Mouse (Mus musculus) CH12.LX (cell line): ENCODE data around the gene Nat8f6. TPM values are rescaled to one million over a fixed set of nuclear protein-coding genes. Genes with fewer than 3 reads are reported as not detected.

Source experiments
- DNase-seq: peaks from one replicate; pipeline ENCODE4 v3.0.0-alpha.2; 2013; ENCODE audit errors: extremely low read depth
- H3K27ac ChIP-seq: 2 replicates; pipeline ENCODE4 v1.5.1; 2012; ENCODE audit warnings: low read depth, mild to moderate bottlenecking, control low read depth, moderate library complexity; ENCODE audit not compliant: insufficient read depth
- H3K27me3 ChIP-seq: replicated peaks from 2 replicates; pipeline ENCODE3; 2012; ENCODE audit warnings: inconsistent platforms
- H3K36me3 ChIP-seq, 2 experiments: replicated peaks in 1 of 2; 2 replicates each; pipeline versions ENCODE3 to v1.6.1; 2012; ENCODE audit warnings: inconsistent platforms in 1 of 2, low read length in 1 of 2, mild to moderate bottlenecking in 1 of 2, mixed read lengths in 1 of 2, moderate library complexity in 1 of 2; ENCODE audit not compliant: control insufficient read depth in 1 of 2, insufficient read depth in 1 of 2
- H3K4me1 ChIP-seq, 2 experiments: 2 replicates each; pipeline ENCODE4 v1.6.1; 2012; ENCODE audit warnings: inconsistent platforms in 1 of 2, moderate library complexity in 1 of 2; ENCODE audit not compliant: insufficient read depth in 2 of 2, control insufficient read depth in 1 of 2
- H3K4me2 ChIP-seq: 2 replicates; pipeline ENCODE4 v1.6.1; 2012; ENCODE audit warnings: low read depth, mild to moderate bottlenecking, control low read depth; ENCODE audit not compliant: poor library complexity, insufficient read depth, severe bottlenecking
- H3K4me3 ChIP-seq, 3 experiments: fragments of 150-350 bp in 1 of 3; sonication (generic) in 1 of 3; replicated peaks in 1 of 3; 2 replicates each; pipeline versions ENCODE3 to v1.5.1; 2011 to 2012; ENCODE audit warnings: low read depth in 2 of 3, low read length in 2 of 3, mild to moderate bottlenecking in 2 of 3, moderate library complexity in 2 of 3, control low read depth in 1 of 3, improper control_type of control experiment in 1 of 3, inconsistent platforms in 1 of 3, mixed read lengths in 1 of 3; ENCODE audit not compliant: poor library complexity in 1 of 3
- H3K79me2 ChIP-seq: replicated peaks from 2 replicates; pipeline ENCODE4 v1.6.1; 2012; ENCODE audit warnings: mild to moderate bottlenecking, moderate library complexity; ENCODE audit not compliant: control insufficient read depth, poor library complexity, insufficient read depth, severe bottlenecking; ENCODE audit errors: extremely low read depth
- H3K9ac ChIP-seq: 2 replicates; pipeline ENCODE4 v1.6.1; 2012; ENCODE audit warnings: low read depth, mild to moderate bottlenecking, control low read depth, moderate library complexity; ENCODE audit not compliant: insufficient read depth
- H3K9me3 ChIP-seq: replicated peaks from 2 replicates; pipeline ENCODE3; 2012; ENCODE audit warnings: low read length, inconsistent platforms, mixed read lengths
- BHLHE40 ChIP-seq: IDR thresholded peaks from 2 replicates; pipeline ENCODE4 v1.6.1; 2011; ENCODE audit warnings: mild to moderate bottlenecking, low read depth, low read length, improper control_type of control experiment
- CHD1 ChIP-seq: IDR thresholded peaks from 2 replicates; pipeline ENCODE4 v1.6.1; 2012; ENCODE audit warnings: low read depth, low read length, improper control_type of control experiment, inconsistent platforms
- CHD2 ChIP-seq: IDR thresholded peaks from 2 replicates; pipeline ENCODE4 v1.6.1; 2011; ENCODE audit warnings: low read length, improper control_type of control experiment
- CTCF ChIP-seq, 2 experiments: IDR thresholded peaks in 1 of 2; conservative IDR thresholded peaks in 1 of 2; 2 replicates each; pipeline ENCODE4 v1.5.1; 2011 to 2012; ENCODE audit warnings: low read depth in 2 of 2, low read length in 2 of 2, improper control_type of control experiment in 1 of 2, inconsistent platforms in 1 of 2, mild to moderate bottlenecking in 1 of 2, moderate library complexity in 1 of 2
- E2F4 ChIP-seq: IDR thresholded peaks from 2 replicates; pipeline ENCODE4 v1.6.1; 2011; ENCODE audit warnings: low read depth, low read length, improper control_type of control experiment; ENCODE audit not compliant: insufficient replicate concordance
- EP300 ChIP-seq: IDR thresholded peaks from 2 replicates; pipeline ENCODE4 v1.6.1; 2011; ENCODE audit warnings: low read length, improper control_type of control experiment
- GABPA ChIP-seq: IDR thresholded peaks from 2 replicates; pipeline ENCODE4 v1.6.1; 2012; ENCODE audit warnings: low read depth, low read length, improper control_type of control experiment, inconsistent platforms; ENCODE audit not compliant: insufficient replicate concordance
- HCFC1 ChIP-seq: IDR thresholded peaks from 2 replicates; pipeline ENCODE4 v1.6.1; 2012; ENCODE audit warnings: low read depth, mild to moderate bottlenecking, inconsistent platforms, low read length, improper control_type of control experiment
- JUN ChIP-seq: IDR thresholded peaks from 2 replicates; pipeline ENCODE4 v1.6.1; 2011; ENCODE audit warnings: low read depth, mild to moderate bottlenecking, low read length, improper control_type of control experiment, moderate library complexity; ENCODE audit not compliant: insufficient read depth
- JUND ChIP-seq: conservative IDR thresholded peaks from 2 replicates; pipeline ENCODE4 v1.6.1; 2011; ENCODE audit warnings: low read depth, low read length, improper control_type of control experiment
- MAZ ChIP-seq: IDR thresholded peaks from 2 replicates; pipeline ENCODE4 v1.6.1; 2012; ENCODE audit warnings: low read depth, mild to moderate bottlenecking, inconsistent platforms, low read length, improper control_type of control experiment, moderate library complexity
- MEF2A ChIP-seq: IDR thresholded peaks from 2 replicates; pipeline ENCODE4 v1.6.1; 2014; ENCODE audit warnings: low read depth, mild to moderate bottlenecking, inconsistent platforms, low read length, improper control_type of control experiment, borderline replicate concordance
- MXI1 ChIP-seq: IDR thresholded peaks from 2 replicates; pipeline ENCODE4 v1.6.1; 2011; ENCODE audit warnings: mild to moderate bottlenecking, low read depth, low read length, improper control_type of control experiment
- MYC ChIP-seq: IDR thresholded peaks from 2 replicates; pipeline ENCODE4 v1.6.1; 2011; ENCODE audit warnings: low read depth, mild to moderate bottlenecking, improper control_type of control experiment, low read length
- PAX5 ChIP-seq: IDR thresholded peaks from 2 replicates; pipeline ENCODE4 v1.6.1; 2012; ENCODE audit warnings: low read length, inconsistent platforms, mixed read lengths
- POLR2AphosphoS2 ChIP-seq: IDR thresholded peaks from 2 replicates; pipeline ENCODE4 v1.6.1; 2011; ENCODE audit warnings: low read depth, low read length, improper control_type of control experiment
- RCOR1 ChIP-seq: conservative IDR thresholded peaks from 2 replicates; pipeline ENCODE4 v1.6.1; 2012; ENCODE audit warnings: low read depth, mild to moderate bottlenecking, inconsistent platforms, low read length, improper control_type of control experiment
- SIN3A ChIP-seq: IDR thresholded peaks from 2 replicates; pipeline ENCODE4 v1.6.1; 2012; ENCODE audit warnings: low read length, improper control_type of control experiment, inconsistent platforms
- TBP ChIP-seq: conservative IDR thresholded peaks from 2 replicates; pipeline ENCODE4 v1.6.1; 2011; ENCODE audit warnings: low read depth, low read length, improper control_type of control experiment
- TCF12 ChIP-seq: IDR thresholded peaks from 2 replicates; pipeline ENCODE4 v1.6.1; 2014; ENCODE audit warnings: low read depth, mild to moderate bottlenecking, inconsistent platforms, low read length, improper control_type of control experiment
- UBTF ChIP-seq: IDR thresholded peaks from 2 replicates; pipeline ENCODE4 v1.6.1; 2012; ENCODE audit warnings: low read depth, mild to moderate bottlenecking, inconsistent platforms, low read length, improper control_type of control experiment, moderate library complexity
- USF2 ChIP-seq: conservative IDR thresholded peaks from 2 replicates; pipeline ENCODE4 v1.6.1; 2011; ENCODE audit warnings: low read depth, low read length, improper control_type of control experiment
- ZKSCAN1 ChIP-seq: IDR thresholded peaks from 2 replicates; pipeline ENCODE4 v1.6.1; 2012; ENCODE audit warnings: low read depth, inconsistent platforms, low read length, improper control_type of control experiment, borderline replicate concordance
- ZMIZ1 ChIP-seq: IDR thresholded peaks from 2 replicates; pipeline ENCODE4 v1.6.1; 2012; ENCODE audit warnings: low read depth, mild to moderate bottlenecking, inconsistent platforms, low read length, improper control_type of control experiment
- ZNF384 ChIP-seq: IDR thresholded peaks from 2 replicates; pipeline ENCODE4 v1.6.1; 2012; ENCODE audit warnings: low read depth, low read length, improper control_type of control experiment, inconsistent platforms
- dilution Hi-C: fragments of 300-500 bp; cut with MboI; formaldehyde crosslinking; loops from 2 replicates; pipeline ENCODE4 v1.14.3; 2020; ENCODE audit warnings: low sequenced_read_pairs; ENCODE audit not compliant: extremely low pct_unique_long_range_greater_than_20kb, extremely low pct_ligation_motif_present
- in situ Hi-C: fragments of 300-500 bp; cut with MboI; formaldehyde crosslinking; loops from 3 replicates; pipeline ENCODE4 v1.14.3; 2019; ENCODE audit warnings: low sequenced_read_pairs, low pct_ligation_motif_present, low pct_unique_long_range_greater_than_20kb, mixed read lengths
- polyA plus RNA-seq: library from polyadenylated mRNA; unstranded; fragments of >175 nt; gene quantifications from 2 replicates; pipeline ENCODE4 v1.2.1, GENCODE M21; 2012; ENCODE audit warnings: low read depth; ENCODE audit not compliant: insufficient read length
- total RNA-seq, 2 experiments: library from RNA; depleted of rRNA; stranded (reverse); fragments of 300-350 nt in 1 of 2; fragments of >200 nt in 1 of 2; gene quantifications; 2 replicates each; pipeline ENCODE4 v1.2.3; 2012 to 2014

The Nat8f6 gene
- total and polyA plus RNA-seq, 3 experiments = not detected

- no peak overlapping the region for H3K4me3 ChIP-seq
- no peaks in the 10 kb centered on the region for H3K9me3 ChIP-seq
- no peak for TF ChIP-seq CTCF (conservative IDR thresholded peaks at IDR 0.05 in 1 of 2, IDR thresholded peaks at IDR 0.05 in 1 of 2; ENCODE audit: low read depth in 2 of 2, low read length in 2 of 2)
- TF ChIP-seq ZMIZ1 = no peak
- no peak for TF ChIP-seq HCFC1
- no peak for TF ChIP-seq MXI1
- no peak for TF ChIP-seq EP300
- no peak for TF ChIP-seq TCF12
- TF ChIP-seq RCOR1 = no peak
- no peak for TF ChIP-seq ZNF384
- TF ChIP-seq TBP = no peak
- TF ChIP-seq JUN = no peak
- TF ChIP-seq MEF2A = no peak
- TF ChIP-seq E2F4 = no peak
- TF ChIP-seq UBTF = no peak
- TF ChIP-seq CHD2 = no peak
- no peak for TF ChIP-seq PAX5
- no peak for TF ChIP-seq CHD1
- no peak for TF ChIP-seq SIN3A
- no peak for TF ChIP-seq USF2
- TF ChIP-seq GABPA = no peak
- DNase-seq = no peak
- no peaks in the 10 kb centered on the region for H3K79me2 ChIP-seq
- no peak overlapping the region for H3K27ac ChIP-seq
- H3K27me3 ChIP-seq = peaks cover 75% of the 10 kb centered on the region
- no peak overlapping the region for H3K9ac ChIP-seq
- no peaks in the 10 kb centered on the region for H3K36me3 ChIP-seq
- in situ Hi-C loops = no loop called here
- dilution Hi-C loops = no loop called here
- H3K4me2 ChIP-seq = no peak overlapping the region
- no peaks in the 10 kb centered on the region for H3K4me1 ChIP-seq
These were observed 35.5 kb upstream of the Nat8f6 start for GRCm38 (mm10) chr6:85856194-85856678.

GRCm38 (mm10) chr6:85853481-85853880 lies 32.7 kb upstream of the Nat8f6 start:
- in situ Hi-C loops = no loop called here
- dilution Hi-C loops = no loop called here
- no peak for TF ChIP-seq JUN
- no peak for TF ChIP-seq MYC
- TF ChIP-seq CTCF (conservative IDR thresholded peaks at IDR 0.05 in 1 of 2, IDR thresholded peaks at IDR 0.05 in 1 of 2; ENCODE audit: low read depth in 2 of 2, low read length in 2 of 2) = no peak
- no peak for TF ChIP-seq E2F4
- no peak for TF ChIP-seq ZKSCAN1
- no peak for TF ChIP-seq UBTF
- no peak for TF ChIP-seq POLR2AphosphoS2
- TF ChIP-seq JUND = no peak
- no peak for TF ChIP-seq BHLHE40
- no peak for TF ChIP-seq MAZ
- no peak for TF ChIP-seq ZNF384
- Histone ChIP-seq H3K4me2 (no peak overlapping the region), H3K9me3 (no peaks in the 10 kb centered on the region), H3K36me3 (no peaks in the 10 kb centered on the region), H3K9ac (no peak overlapping the region), H3K27ac (no peak overlapping the region), H3K4me3 (no peak overlapping the region), H3K79me2 (no peaks in the 10 kb centered on the region), H3K27me3 (peaks cover 73% of the 10 kb centered on the region), H3K4me1 (no peaks in the 10 kb centered on the region)
- DNase-seq = no peak
